11 mouse cellular contexts compared by ENCODE assay signal in the genomic region with DNA sequence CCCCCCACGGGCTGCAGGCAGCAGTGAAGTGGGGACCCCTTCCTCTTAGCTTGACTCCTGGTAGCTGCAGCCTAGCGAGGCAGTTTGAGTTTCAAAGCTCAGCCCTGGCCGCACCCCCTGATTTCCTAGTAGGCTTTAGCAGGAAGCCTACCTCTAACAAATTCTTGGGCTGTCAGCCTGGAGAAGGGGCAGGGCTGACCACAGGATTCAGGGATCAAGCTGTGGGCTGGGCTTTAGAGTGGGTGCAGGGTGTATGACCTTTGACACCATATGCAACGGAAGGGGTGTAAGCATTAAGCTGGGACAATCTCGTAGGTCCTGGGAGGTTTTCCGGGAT. TPM values are rescaled to one million over a fixed set of nuclear protein-coding genes. Genes with fewer than 3 reads are reported as not detected.
DNase-seq lines count a peak whose midpoint lies in the region; ATAC-seq and TF ChIP-seq lines count a peak whose summit lies in the region.
"Had no signal": no experiment of that assay in that cellular context is flagged by ENCODE, and none has a peak within 500 bp of the region (broad histone marks: within the 10 kb centered on the region; RNA-seq: fewer than 3 reads in every experiment).

No protein-coding gene starts in this region.

- WGBS in kidney, adult 2 months = 49% methylated on average over 6 of the region's 6 CpGs
- WGBS in embryonic facial prominence, embryonic 15.5 days = 70% methylated on average over 6 of the region's 6 CpGs
- 40% methylated on average over 6 of the region's 6 CpGs for WGBS in kidney, postnatal 0 days

- TF ChIP-seq CTCF in kidney, adult 2 months (conservative IDR thresholded peaks at IDR 0.05; ENCODE audit: insufficient read depth, insufficient read length, low read depth, low read length) = no peak
- no peak for TF ChIP-seq CTCF in kidney, postnatal 0 days (IDR thresholded peaks at IDR 0.05; ENCODE audit: low read depth)

- H3K27me3 ChIP-seq in kidney, adult 2 months (replicated peaks; ENCODE audit: control insufficient read depth, insufficient read depth, low read length) = no peaks in the 10 kb centered on the region
- no peaks in the 10 kb centered on the region for H3K27me3 ChIP-seq in embryonic facial prominence, embryonic 15.5 days
- H3K27me3 ChIP-seq in kidney, postnatal 0 days (ENCODE audit: insufficient read depth, low read length) = no peaks in the 10 kb centered on the region
- H3K27me3 ChIP-seq: liver, embryonic 13.5 days had no signal

- H3K27ac ChIP-seq in kidney, adult 2 months (ENCODE audit: insufficient read depth, low read depth, low read length) = peak overlapping the region; percentile 80
- H3K27ac ChIP-seq in embryonic facial prominence, embryonic 15.5 days (replicated peaks) = 0 out of 2 replicates have a peak overlapping the region, but pooled peaks have one; percentile 13
- H3K27ac ChIP-seq in kidney, postnatal 0 days = peak overlapping the region; percentile 79
- H3K27ac ChIP-seq: liver, embryonic 13.5 days had no signal

- peak overlapping the region; percentile 53 for H3K4me3 ChIP-seq in kidney, adult 2 months (ENCODE audit: insufficient read depth, low read depth, low read length)
- no peak overlapping the region for H3K4me3 ChIP-seq in embryonic facial prominence, embryonic 15.5 days (replicated peaks)
- H3K4me3 ChIP-seq in kidney, postnatal 0 days (replicated peaks; ENCODE audit: low read depth, low read length) = 0 out of 2 replicates have a peak overlapping the region, but pooled peaks have one; percentile 2
- H3K4me3 ChIP-seq: liver, embryonic 13.5 days had no signal

- H3K4me1 ChIP-seq in kidney, adult 2 months (ENCODE audit: control insufficient read depth, insufficient read depth, low read length) = 0 out of 2 replicates have a peak, but pooled peaks cover 6% of the 10 kb centered on the region
- peaks cover 25% of the 10 kb centered on the region for H3K4me1 ChIP-seq in embryonic facial prominence, embryonic 15.5 days
- peaks cover 29% of the 10 kb centered on the region for H3K4me1 ChIP-seq in kidney, postnatal 0 days (replicated peaks; ENCODE audit: insufficient read depth, low read length)

- H3K9me3 ChIP-seq in embryonic facial prominence, embryonic 15.5 days (replicated peaks) = no peaks in the 10 kb centered on the region
- H3K9me3 ChIP-seq in kidney, postnatal 0 days (replicated peaks; ENCODE audit: low read length) = no peaks in the 10 kb centered on the region
- H3K9me3 ChIP-seq: liver, embryonic 13.5 days had no signal

- TF ChIP-seq POLR2A in kidney, adult 2 months (IDR thresholded peaks at IDR 0.05; ENCODE audit: low read depth, low read length) = no peak

- DNase-seq in kidney, adult 2 months = peak; percentile 61
- DNase-seq in kidney, adult 18-20 months = no peak
- no peak for DNase-seq in kidney, postnatal 0 days (ENCODE audit: low spot score)
- DNase-seq in lung, postnatal 36 days = peak; percentile 71
- no peak for DNase-seq in spleen, adult 18-20 months
- DNase-seq: adrenal gland, adult 8-10 months; cerebellum, adult 11-12 months; liver, embryonic 13.5 days; thymus, postnatal 25 days had no signal

- no peak for ATAC-seq in embryonic facial prominence, embryonic 15.5 days (ENCODE audit: insufficient number of reproducible peaks, low FRiP score, low TSS enrichment, low read depth)
- ATAC-seq in kidney, postnatal 0 days (replicated peaks; ENCODE audit: low FRiP score, low read depth) = no peak
- ATAC-seq in CD4-positive, CD25-positive, alpha-beta regulatory T cell, adult 4 months = no peak

- H3K36me3 ChIP-seq in kidney, adult 2 months (ENCODE audit: control insufficient read depth, insufficient read depth, low read length) = no peaks in the 10 kb centered on the region
- no peaks in the 10 kb centered on the region for H3K36me3 ChIP-seq in embryonic facial prominence, embryonic 15.5 days
- no peaks in the 10 kb centered on the region for H3K36me3 ChIP-seq in kidney, postnatal 0 days (ENCODE audit: insufficient read depth, low read length)
- H3K36me3 ChIP-seq: liver, embryonic 13.5 days had no signal

- H3K4me2 ChIP-seq in embryonic facial prominence, embryonic 15.5 days (replicated peaks) = no peak overlapping the region
- H3K4me2 ChIP-seq in kidney, postnatal 0 days (ENCODE audit: low read length) = peak overlapping the region; percentile 37
- H3K4me2 ChIP-seq: liver, embryonic 13.5 days had no signal

- no peak overlapping the region for H3K9ac ChIP-seq in embryonic facial prominence, embryonic 15.5 days
- H3K9ac ChIP-seq in kidney, postnatal 0 days (ENCODE audit: low read depth, low read length) = peak overlapping the region; percentile 42; the same call in 1 of the 2 replicates
- H3K9ac ChIP-seq: liver, embryonic 13.5 days had no signal

RNA-seq across cellular contexts. Expression of a gene that starts 0.6 kb away (rescaled TPM):
- 14.2 TPM in 2 replicates for polyA plus RNA-seq in kidney, adult 2 months (2012; rRNA removed)
- 58.2 and 64.7 TPM in 2 replicates for polyA plus RNA-seq in embryonic facial prominence, embryonic 15.5 days (2015; fragmentation: Nextera tagmentation; extraction: Ambion mirVana)
- 39.0 and 42.0 TPM in 2 replicates for polyA plus RNA-seq in kidney, postnatal 0 days (2015; fragmentation: Nextera tagmentation; extraction: Ambion mirVana)
- polyA plus RNA-seq in CD4-positive, CD25-positive, alpha-beta regulatory T cell, adult 4 months (2017; shearing (Covaris generic)) = under 1 TPM in 1 of 2 experiments, not detected in 1; 0.32 TPM

RNA-seq across cellular contexts. Expression of a gene that starts 37.2 kb away (rescaled TPM):
- polyA plus RNA-seq in kidney, adult 2 months (2012; rRNA removed) = 4.1 and 5.1 TPM in 2 replicates
- polyA plus RNA-seq in embryonic facial prominence, embryonic 15.5 days (2015; fragmentation: Nextera tagmentation; extraction: Ambion mirVana) = 9.5 and 10.4 TPM in 2 replicates
- 5.2 and 5.9 TPM in 2 replicates for polyA plus RNA-seq in kidney, postnatal 0 days (2015; fragmentation: Nextera tagmentation; extraction: Ambion mirVana)
- not detected for polyA plus RNA-seq in CD4-positive, CD25-positive, alpha-beta regulatory T cell, adult 4 months (2017; shearing (Covaris generic))

Comparison
In these comparisons a context has a peak if more than half of its experiments do, and no peak if none do; other contexts are left out.
1. DNase-seq: peak in kidney, adult 2 months (single experiment) and lung, postnatal 36 days (single experiment); none in kidney, adult 18-20 months (single experiment), kidney, postnatal 0 days (single experiment) and spleen, adult 18-20 months (0 of 2).
2. H3K27ac ChIP-seq: peak in every context shown above with its lines; median percentile 80 in kidney, adult 2 months; 79 in kidney, postnatal 0 days; 13 in embryonic facial prominence, embryonic 15.5 days.
3. RNA of a gene that starts 0.6 kb away (polyA plus RNA-seq): 58.2 to 64.7 TPM in embryonic facial prominence, embryonic 15.5 days, 39.0 to 42.0 TPM in kidney, postnatal 0 days and 14.2 TPM in kidney, adult 2 months; 0.32 TPM in CD4-positive, CD25-positive, alpha-beta regulatory T cell, adult 4 months; every median in the first group is over 10 times any median in the second.